Mouse (Mus musculus) urinary bladder, adult 18-20 months (tissue): ENCODE measurements around the gene Socs7.
A peak's percentile ranks its signal among the peaks of the same experiment; 100 is the strongest.

Experiments used
- DNase-seq, 2 experiments: peaks; one replicate each; pipeline ENCODE4 v3.0.0; 2022; ENCODE audit warnings: low spot score in 2 of 2, mixed read lengths in 2 of 2

Gene Socs7

DNA sequence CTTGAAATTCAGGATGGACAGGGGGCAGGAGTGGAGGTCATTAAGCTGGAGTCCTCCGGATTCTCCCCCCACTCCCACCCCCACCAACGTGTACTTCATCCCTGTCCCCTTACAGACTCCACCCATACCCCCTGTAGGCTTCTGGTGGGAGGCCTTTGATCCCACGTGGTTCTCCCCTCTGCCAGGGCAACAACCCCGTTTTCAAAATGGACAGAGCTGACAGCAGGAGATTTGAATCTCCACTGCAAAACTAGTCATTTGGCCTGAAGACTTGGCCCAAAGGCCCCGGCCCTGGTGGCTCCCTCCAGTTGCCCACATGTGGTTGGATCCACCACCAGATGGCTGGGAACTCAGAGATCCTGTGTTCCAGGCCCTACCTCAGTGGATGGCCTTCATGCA, 54.3 kb downstream of the Socs7 start:
- DNase-seq: no peak

DNA sequence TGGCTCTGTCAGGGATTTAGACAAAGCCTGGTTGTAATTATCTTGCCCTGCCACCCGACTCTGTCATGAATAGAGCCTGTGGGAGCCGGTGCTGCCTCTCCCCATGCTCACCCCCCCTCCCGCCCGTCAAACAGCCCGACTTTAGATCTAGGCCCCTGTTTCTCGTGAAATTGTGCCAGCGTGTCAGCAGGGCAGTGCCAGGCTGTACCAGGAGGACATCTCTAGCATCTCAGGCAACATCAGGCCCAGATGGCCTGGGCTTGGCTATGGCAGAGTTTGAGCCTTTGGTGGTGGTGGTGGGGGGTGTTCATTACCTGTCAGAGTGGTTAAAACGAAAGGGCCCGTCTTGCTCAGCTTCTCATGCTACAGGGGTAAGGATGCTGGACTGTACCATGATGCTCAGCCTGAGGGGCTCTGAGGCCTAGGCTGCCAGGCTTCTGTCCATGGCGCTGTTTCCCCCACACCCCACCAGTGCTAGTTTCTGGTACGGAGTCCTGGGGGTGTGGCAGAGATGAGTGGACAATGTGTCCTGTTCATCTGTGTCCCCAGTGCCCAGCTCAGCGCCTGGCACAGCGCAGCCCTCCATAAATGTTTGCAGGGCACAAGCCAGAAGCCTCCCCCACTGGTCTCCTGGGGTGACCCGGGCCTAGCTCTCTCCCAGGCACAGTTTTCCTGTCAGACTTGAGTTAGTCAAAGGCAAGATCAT, 56.6 kb downstream of the Socs7 start:
- DNase-seq: no peak

DNA sequence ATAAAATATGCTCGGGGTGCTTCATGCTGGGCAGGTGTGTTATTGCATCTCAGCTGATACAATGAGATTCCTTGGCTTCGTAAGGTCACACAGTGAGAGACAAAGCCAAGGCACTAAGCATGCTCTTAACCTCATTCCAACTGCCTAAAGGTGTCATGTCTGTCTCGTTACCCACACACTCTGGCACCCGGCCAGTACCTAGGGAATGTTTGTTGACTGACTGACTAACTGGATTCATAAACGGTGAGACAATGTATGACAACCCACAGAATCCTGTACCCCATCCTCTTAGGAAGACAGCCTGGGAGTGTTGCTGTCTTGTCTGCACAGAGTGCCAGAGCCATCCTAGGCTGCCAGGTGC, 57.2 kb downstream of the Socs7 start:
- no peak for DNase-seq

DNA sequence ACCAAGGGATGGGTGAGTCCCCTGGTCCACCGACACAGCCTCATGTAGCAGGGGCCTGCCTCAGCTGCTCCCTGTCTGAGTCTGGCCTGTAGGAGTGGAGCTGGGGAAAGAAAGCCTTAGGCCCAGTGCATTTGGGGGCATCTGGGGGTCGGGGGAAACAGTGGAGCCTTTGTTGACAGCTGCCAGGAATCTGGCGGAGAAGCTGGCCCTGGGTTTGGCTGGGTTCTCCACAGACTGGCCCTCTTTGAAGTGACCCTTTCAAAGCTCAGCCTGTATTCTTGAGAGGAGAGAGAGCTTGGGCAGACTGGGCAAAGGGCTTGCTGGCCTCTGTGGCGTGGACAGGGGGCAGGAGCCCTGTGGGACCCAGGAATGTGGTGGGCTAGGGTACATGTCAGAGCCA, 60.2 kb downstream of the Socs7 start:
- no peak for DNase-seq

DNA sequence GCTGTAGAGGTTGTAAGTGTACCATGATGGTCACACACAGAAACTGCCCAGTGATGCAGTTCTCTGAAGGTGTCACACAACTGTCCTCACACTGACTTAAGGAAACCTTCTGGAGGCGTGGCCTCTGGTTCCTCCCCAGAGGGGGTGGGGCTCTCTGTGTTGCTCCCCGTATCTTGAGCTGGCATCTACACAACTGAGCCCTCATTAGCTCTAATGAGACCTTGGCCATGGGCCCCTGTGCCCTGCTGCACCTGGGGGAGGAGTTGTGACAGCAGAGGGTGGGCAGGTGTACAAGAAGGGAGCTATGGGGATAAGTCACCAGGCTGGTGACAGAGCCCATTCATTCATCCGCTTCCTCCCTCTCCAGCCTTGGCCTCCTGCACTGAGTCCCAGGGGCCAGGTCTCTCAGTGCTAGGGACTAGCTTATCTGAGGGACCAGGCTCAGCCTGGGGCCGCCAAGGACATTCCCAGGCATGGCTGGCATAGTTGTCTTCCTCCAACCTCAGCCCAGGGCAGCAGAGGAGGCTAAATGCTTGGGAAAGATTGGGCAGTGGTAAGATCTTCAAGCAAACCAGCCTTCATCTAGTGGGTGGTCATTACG, 61.8 kb downstream of the Socs7 start:
- no peak for DNase-seq

DNA sequence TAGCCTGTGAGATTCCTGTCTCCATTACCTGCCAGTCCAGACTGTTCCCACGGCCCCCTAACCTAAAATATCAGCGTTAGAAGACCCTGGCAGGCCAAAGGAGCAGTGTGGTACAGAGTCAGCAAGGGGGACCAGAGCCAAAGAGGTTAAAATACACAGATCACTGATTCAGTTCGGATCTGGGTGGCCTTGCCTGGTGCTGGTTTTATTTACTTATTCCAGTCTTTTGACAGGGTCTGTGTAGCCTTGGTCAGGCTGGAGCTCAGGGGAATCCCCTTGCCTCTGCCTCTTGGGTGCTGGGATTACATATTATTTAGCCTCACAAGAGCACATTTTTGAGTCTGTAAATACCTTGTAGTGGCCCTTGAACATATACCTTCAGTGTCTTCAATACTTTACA, 62.5 kb downstream of the Socs7 start:
- no peak for DNase-seq

DNA sequence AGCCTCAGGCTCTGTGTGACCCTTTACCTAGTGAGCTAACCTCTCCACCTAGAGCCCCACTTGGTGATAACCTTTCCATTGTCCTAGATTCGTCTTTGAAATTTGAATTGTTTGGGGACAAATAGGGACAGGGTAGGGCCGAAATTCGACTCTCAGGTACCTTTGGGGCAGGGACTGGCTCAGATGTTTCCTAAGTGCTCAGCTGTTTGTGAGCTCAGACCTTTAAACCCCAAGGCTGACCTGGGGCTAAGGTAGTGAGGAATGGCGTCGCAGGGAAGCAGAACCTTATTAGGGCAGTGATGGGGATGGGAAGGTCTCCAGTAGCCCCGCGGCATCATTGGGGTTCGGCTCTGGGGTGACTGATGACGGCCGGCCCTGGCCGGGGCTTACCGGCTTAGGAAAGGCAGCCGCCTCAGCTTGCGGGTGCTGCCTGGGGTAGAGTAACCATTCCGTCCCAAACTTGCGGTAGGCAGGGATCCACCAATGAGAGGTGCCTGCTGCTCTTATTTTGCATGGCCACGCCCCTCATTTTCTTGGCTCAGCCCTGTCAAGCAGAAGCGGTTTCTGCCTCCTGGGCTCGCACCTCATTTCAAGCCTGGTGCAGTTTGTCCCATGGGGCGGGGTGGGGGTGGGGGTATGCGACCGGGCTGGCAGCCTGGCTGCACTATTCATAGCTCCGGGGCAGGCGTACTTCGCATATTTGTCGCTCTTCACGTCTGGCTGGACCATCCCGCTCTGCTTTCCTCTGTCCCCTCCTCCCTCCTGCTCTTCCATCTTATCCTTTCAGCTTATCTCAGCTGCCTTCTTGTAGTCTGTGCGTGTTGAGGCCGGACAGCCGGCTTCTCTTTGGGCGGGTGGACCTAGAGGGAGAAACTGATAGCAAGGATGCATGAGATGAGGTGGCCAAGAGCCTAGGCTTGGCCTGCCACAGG, 65.7 kb downstream of the Socs7 start:
- peak in 1 of 2 experiments; percentile 55 for DNase-seq

DNA sequence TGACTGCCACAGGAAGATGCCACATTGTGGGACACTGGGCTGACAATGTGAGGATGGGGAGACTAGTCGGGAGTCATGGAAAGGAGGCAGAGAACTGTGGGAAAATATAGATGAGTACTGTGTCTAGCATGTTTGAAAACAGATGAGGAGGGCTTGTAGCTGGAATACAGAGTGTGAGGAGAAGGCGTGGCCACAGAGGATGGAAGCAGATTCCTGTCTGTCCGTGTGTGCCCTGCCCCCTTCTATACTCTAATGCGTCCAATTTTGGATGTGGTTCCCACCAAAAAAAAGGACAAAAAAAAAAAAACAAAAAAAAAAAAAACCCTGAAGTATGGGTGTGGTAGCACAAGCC, 66.4 kb downstream of the Socs7 start:
- DNase-seq: no peak

DNA sequence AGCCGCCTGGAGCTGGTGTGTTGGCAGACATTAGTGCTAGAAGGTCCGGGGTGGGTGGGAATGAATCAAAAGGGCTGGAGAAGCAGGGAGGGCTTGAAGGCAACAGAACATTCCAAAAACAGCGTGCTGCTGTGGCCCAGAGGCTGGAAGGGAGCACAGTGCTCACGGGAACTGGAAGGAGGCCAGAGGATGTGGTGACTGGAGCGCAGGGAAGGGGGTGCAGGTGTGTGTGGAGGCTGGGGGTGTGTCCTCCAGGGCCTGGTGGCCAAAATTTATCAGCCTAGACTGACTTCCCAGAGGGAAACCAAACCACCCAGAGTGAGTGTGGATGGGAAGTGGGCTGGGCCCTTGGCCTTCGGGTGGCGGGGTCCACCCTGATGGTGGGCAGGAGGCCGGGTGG, 67.3 kb downstream of the Socs7 start:
- DNase-seq: no peak

DNA sequence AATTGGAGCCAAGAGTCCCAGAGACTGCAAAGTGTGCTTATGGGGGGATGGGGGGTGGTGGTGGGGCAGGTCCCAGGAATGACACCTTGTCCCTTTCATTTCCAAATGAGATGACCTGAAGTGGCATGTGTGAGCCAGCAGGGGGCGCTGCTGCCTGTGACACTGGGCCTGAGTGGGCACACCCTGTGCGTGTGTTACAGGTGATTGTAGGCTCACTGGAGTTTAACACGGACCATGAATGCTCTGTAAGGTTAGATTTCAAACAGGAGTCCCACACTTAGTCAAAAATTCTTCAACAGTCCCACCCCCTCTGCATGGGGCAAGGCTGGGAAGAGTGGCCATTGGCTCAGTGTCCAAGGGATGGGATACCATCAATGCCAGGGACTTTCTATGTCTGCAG, 69.7 kb downstream of the Socs7 start:
- peak in 1 of 2 experiments; percentile 55 for DNase-seq

DNA sequence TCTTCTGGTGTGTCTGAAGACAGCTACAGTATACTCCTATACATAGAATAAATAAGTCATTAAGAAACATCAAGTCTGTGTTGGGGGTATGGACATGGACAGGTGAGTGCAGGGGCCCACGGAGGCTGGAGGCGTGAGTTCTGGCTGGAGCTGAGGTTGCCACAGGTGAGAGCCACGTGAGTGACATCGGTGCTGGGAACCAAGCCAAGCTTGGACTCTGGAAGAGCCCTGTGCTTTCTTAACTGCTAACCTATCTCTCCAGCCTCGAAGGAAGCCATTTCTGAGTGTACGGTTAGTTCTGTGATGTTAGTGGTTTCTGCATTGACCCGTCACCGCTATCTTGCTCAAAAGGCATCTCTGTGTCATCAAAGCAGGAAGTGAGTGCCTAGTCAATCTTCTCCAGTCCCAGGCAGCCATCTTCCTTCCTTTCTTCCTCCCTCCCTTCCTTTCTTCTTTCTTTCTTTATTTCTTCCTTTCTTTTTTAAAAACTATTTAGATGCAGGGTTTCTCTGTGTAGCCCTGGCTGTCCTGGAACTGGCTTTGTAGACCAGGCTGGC, 70.7 kb downstream of the Socs7 start:
- DNase-seq: no peak

DNA sequence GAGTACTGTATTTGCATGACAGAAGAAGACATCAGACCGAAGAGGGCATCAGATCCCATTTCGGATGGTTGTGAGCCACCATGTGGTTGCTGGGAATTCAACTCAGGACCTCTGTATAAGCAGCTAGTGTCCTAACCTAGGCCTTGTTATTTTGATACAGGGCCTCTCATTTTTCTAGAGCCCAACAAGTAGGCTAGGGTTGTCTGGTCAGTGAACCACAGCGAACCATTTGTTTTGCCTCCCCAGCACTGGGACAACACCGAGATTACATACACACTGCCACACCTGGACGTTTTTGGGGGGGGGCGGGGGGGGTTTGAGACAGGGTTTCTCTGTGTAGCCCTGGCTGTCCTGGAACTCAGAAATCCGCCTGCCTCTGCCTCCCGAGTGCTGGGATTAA, 71.8 kb downstream of the Socs7 start:
- no peak for DNase-seq

DNA sequence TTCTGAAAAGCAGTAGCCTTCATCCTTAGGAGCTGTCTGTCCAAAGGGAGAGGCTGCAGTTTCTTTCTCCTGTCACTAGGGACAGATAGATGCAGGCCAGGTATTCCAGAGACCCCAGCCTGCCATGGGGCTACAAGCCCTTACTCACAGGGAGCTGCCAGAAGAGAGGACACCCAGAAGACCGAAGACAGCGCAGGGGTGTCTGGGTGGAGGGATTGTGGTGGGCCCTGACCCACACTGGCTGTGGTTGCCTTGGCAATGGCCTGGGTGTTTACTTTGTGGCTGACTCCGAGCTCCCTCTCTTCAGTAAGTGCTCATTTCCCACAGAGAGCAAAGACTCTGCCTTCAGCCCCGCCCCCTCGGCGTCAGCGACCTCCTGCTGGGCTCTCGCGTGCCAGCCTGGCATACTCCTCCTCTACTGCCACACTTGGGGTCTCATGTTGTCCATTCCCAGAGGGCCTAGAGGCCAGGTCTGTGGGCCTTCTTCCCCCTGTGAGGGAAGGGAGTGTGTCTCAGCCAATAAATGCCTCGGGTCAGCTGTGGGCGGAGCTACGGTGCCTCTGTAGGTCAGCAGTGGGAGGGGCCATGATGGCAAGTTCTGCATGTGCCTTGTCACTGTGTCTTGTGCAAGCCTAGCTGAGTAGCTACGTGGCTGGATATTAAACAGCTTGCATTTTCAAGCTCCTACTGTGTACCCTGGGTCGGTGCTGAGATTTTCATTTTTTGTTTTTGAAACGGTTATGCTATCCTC, 72.5 kb downstream of the Socs7 start:
- peak; percentile 86 to 94 for DNase-seq

DNA sequence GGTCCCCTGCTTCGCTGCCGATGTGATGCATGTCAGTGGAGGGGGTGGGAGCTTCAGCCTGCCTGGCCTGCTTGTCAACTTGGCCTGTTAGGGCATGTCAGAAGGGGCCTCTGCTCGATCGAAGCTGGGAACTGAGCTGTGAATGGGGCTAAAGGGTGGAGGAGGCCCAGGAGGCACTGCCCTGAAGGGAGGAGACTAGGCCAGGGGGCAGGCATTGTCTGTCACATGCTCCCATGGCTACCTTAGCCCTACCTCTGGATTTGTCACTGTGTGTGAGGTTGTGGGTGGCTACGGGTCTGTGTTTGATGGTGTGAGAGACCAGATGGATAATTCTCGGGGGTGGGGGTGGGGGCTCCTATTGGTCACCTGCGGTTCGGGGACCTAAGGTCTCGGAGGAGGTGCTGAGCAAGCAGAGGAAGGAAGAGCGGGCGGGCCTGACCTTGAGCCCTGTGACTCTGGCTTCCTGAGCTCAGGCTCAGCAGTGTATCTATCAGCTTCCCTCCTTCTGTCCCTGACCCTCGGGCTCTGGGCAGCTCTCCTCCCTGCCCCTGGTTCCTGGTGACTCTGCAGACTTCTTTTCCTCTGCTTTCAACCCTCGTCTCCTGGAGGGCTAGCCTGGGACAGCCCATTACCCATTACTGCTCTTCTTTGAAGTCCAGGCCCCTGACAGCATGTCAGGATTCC, 73.6 kb downstream of the Socs7 start:
- peak; percentile 83 to 89 for DNase-seq

DNA sequence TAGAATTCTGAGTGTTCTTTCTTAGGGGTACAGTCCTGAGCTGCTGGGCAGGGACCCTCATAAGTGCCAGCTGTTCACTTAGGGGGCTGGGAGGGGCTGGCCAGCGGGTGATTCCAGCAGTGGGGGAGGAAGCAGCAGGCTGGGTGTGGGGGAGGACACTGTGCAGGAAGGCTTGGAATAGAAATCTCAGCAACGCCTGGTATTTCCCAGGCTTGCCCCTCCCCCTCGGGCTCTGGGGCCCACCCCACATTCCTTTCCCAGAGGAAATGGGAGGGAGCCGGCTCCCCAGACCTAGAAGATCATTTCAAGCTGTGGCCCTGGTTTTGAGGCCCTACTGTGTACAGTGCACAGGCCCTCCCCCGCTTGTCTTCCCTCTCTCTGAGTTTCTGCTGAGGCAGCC, 75.4 kb downstream of the Socs7 start:
- DNase-seq: peak in 1 of 2 experiments; percentile 69

DNA sequence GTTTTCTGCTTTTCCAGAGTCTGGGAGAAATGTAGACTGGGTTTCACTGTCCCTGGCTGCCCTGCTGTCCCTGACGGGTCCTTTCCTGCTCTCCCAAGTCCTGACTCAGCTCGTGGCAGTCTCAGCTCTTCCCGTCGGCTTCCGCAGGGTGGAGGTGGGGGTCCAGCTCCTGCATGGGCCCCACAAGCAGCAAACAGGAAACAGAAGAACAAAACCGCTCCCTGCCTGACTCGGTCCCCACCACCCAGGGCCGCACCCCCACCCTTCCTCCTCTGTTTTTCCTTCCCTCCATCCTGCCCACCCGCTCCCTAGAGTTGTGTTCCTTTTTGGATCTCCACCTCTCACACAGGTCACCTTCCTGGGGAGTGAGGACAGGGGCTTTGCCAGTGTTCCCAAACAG, 76.5 kb downstream of the Socs7 start:
- no peak for DNase-seq

DNA sequence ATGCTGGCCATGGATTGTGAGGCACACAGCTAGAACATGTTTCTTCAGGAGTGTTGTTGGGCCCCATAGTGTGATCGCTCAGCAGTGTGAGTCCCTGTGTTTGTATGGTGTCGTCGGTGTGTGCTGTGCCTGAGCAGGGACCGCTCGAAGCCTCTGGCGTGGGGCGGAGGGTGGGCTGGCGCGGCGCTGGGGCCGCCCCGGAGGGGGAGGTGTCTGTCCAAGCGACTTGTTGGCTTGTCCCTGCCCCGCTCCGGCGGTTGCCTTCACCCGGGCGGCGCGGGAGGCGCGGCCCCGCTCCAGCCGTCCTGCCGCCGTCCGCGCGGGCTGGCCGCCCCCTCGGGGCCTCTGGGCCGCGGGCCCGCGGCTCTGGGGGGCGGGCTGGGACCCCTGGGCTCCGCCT, 77.6 kb downstream of the Socs7 start:
- DNase-seq: peak; percentile 76 to 85

DNA sequence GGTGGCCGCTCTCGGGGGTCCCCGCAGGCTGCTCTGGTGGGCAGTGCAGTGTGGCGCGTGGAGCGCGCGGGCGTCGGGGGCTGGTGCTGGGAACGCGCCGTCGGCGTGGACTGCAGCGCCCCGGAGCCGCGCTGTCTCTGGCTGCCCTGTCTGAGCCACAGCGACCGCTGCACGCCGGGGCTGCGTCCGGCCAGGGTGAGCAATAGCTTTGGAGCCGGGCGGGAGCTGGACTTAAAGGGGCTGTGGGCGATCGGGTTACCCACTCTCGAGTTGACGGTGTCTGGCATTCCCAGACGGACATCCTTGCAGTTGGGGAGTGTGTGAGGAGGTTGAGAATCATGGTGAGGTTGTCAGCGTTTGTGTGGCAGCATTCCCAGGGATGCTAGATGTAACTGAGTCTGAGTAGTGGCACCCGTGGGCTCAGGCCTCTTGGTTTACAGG, 78.1 kb downstream of the Socs7 start:
- DNase-seq: peak in 1 of 2 experiments; percentile 59

DNA sequence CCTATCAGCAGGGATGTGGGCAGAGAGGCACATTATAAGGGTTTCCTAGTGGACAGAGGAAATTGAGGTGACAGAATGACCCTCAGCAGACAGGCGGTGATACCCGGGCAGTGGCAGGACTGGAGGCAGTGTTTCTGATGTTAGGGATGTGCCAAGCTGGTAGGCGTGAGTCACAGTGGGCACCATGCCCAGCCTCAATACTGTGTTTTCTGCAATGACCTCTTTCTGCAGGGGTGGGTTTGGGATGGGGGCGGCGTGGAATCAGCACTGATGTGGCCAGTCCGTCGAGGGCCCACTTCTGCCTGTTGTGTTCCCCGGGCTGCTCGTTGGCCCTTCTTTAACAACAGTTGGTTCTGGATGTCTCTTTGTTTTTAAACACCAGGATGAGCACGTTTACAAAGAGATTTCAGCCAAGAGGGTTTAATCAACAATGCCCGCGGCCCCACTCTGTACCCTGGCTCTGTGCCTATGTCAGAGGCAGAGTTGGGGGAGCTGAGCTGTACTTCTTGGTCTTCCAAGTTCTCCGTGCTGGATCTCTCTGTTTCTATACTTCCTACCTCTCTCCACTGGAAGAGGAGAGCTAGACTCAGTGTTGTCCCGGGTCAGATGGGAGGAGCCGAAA, 78.8 kb downstream of the Socs7 start:
- peak in 1 of 2 experiments; percentile 33 for DNase-seq

DNA sequence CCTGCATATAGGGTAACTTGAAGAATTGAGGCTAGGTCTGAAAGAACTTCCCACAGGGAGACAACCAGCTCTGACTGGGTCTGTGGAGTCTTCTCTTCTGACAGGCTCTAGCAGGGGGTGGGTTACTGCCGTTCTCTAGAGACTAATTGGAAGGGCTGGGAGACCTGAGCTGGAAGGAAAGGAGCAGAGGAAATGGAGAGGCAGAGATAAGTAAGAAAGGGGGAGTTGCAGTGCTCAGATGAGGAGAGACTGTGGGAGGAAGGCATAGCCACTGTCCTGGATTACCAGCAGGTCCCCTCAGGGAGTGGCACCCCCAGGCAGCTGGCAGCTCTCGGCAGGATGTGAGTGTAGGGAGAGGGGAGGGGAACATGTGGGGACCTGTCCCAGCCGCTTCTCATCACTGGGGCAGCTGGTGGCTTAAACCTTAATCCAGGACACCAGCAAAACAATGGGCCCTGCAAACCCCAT, 79.3 kb downstream of the Socs7 start:
- no peak for DNase-seq
